Mouse (Mus musculus) lung, postnatal 0 days (tissue): ENCODE results near the gene Bhlhb9.

Experiments used
- CTCF ChIP-seq: IDR thresholded peaks from 2 replicates; pipeline ENCODE4 v1.5.1; 2016; ENCODE audit warnings: antibody characterized with exemption, mild to moderate bottlenecking
- EP300 ChIP-seq: IDR thresholded peaks from 2 replicates; pipeline ENCODE4 v1.6.1; 2016; ENCODE audit warnings: antibody characterized with exemption, mild to moderate bottlenecking, control low read depth

- TF ChIP-seq CTCF (no peak), EP300 (no peak)
Observed at GRCm38 (mm10) chrX:135837896-135838295, 40.5 kb downstream of the Bhlhb9 start.
